Mouse (Mus musculus) kidney, embryonic 15.5 days (tissue): ENCODE data around the gene 1700029H14Rik. TPM values are rescaled to one million over a fixed set of nuclear protein-coding genes. Genes with fewer than 3 reads are reported as not detected.

ENCODE experiments used
- polyA plus RNA-seq: library from polyadenylated mRNA; unstranded; fragments of >200 nt; fragmentation: Nextera tagmentation; extraction: Ambion mirVana; gene quantifications from 2 replicates; pipeline ENCODE4 v1.2.1, GENCODE M21; 2015

The 1700029H14Rik gene
- polyA plus RNA-seq, 1 experiment from 2014 or later: not detected

Other genes starting within 250 kb of the 1700029H14Rik start
- gene Tfdp1, start 223.7 kb downstream of the 1700029H14Rik start, polyA plus RNA-seq: 169 and 183 TPM in 2 replicates
- gene Atp4b, start 165.6 kb downstream of the 1700029H14Rik start, polyA plus RNA-seq: not detected in 2 replicates
- gene Grk1, start 157.4 kb downstream of the 1700029H14Rik start, polyA plus RNA-seq: not detected in 2 replicates
- gene Tmem255b, start 127.3 kb downstream of the 1700029H14Rik start, polyA plus RNA-seq: 0.62 and 1.2 TPM in 2 replicates
- gene Gas6, start 68.0 kb downstream of the 1700029H14Rik start, polyA plus RNA-seq: 52.2 and 55.3 TPM in 2 replicates
- gene Rasa3, start 115.1 kb upstream of the 1700029H14Rik start, polyA plus RNA-seq: 23.2 and 23.5 TPM in 2 replicates
- 0.05 TPM in 1 of 2 replicates, not detected in the other for gene Cfap97d2, start 143.4 kb upstream of the 1700029H14Rik start, polyA plus RNA-seq
- gene Cdc16, start 195.2 kb upstream of the 1700029H14Rik start, polyA plus RNA-seq: 178 and 184 TPM in 2 replicates
- gene Upf3a, start 223.2 kb upstream of the 1700029H14Rik start, polyA plus RNA-seq: 42.3 and 44.8 TPM in 2 replicates